Mouse (Mus musculus): ENCODE data around the gene Scn3a.

The Scn3a gene

DNA sequence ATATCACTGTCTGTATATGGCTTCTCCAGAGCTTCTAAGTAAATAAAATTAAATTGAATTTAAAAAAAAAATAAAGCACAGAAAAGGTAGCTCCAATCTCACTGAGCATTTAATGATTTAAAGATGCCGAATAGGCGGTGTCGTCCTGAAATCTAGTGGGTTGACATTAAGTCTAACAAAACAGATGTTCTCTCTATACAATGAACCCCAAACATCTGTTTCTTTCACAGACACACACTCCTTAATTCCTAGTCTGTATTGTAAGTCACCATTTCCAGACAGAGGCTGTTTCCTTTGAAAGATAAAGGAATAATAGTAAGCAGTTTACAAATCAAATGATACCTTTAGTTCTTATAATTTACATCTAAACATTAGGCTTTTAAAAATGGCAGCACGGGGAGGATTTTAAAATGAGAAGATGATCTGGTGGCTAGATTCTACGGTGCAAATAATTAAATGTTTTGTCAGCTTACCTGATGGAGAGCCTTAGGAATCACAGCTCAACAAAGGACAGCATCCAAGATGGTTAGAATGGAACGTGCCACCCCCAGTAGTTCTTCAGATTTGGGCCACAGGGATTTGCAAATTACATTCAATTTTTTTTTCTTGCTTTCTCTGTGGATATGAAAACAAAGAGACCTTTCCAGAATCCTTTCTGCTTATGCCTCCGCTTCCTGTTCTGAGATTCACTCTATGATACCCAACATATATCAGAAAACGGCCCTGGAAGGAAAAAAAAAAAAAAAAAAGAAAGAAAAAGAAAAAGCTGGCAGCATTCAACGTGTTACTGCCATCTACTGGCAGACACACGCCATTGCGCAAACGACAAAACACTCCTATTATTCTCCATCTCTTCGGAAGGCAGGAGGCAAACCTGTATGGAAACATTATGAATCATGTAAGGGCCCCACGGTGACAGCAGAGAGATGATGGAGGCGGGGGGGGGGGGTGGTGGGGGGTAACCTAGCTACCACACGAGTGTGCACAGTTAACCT, at the start of gene Scn3a:
Gene Scn3a (minus strand): TSS at position 835 of the 995 bp plus-strand sequence.
- peak; percentile 78 for DNase-seq (ENCODE audit: low read depth, low spot score)

DNA sequence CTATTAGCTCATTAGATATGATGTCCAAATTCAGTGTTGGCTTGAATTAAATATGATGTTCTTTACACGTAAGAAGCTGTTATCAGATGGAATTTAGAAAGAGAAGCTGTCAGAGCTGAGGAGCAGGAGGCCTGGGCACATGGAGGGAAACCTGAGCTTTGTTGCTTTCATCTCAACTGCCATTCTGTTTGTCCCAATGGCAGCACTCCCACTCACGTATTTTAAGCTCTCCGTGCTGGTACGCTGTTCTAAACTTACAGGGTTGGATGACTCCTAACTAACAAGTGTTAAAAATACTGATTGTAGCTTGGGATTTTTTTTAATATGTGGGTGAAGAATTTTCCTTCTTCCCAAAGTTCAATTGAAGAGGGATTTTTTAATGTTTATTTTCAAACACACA, 44.5 kb upstream of the Scn3a start:
- DNase-seq (ENCODE audit: low read depth, low spot score): peak; percentile 63

DNA sequence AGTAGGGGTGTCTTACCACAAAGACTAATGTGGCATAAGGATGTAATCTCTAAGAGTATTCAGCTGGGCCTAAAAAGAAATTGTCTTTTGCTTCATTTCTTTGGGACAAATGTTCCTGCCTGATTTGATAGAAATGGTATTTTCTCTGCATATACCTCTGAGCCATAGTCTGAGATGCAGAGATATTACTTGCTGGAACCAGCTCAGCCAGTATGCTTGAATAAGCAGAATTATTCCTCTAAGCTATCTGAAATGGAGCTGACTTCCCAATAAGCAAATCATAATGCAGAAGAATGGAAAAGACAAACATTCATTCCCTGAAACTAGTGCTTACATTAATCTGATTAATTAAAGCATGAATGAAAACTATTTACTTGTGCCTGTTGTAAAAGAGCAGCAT, 40.4 kb upstream of the Scn3a start:
- DNase-seq (ENCODE audit: low read depth, low spot score): no peak

DNA sequence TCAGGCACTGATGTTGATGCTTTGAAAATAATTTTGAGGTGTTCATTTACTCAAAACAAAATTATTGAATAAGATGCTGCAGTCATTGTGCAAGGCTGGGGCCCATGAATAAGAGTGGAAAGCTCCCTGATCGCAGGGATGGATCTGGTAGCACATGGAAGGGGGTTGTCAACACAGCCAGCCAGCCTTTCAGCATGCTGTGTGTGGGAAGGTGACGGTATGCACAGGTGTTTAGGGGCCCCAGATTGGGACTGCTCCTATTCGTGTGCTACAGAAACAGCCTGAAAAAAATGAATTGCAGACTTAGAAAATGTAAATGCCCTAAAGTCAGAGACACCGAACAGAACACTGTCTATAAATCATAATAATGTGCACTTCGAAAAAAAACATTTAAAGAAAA, 20.3 kb upstream of the Scn3a start:
- DNase-seq (ENCODE audit: low read depth, low spot score): peak; percentile 79

DNA sequence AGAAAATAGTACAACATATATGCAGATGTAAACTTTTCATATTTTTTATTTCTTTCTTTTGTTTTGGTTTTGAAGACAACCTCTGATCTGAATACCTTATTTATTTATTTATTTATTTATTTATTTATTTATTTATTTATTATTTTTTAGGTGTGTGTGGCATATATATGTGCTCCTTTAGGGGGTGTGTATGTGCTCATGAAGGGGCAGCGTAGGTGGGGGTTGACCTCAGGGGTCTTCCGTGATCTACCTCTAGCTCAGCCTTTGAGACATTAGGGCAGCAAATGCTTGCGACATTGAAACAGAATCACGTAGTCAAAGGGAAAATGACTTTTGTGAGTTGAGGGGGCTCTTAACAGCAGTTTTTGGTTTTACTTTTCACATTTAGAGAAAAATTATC, 498 bp upstream of the Scn3a start:
- no peak for DNase-seq (ENCODE audit: low read depth, low spot score)

DNA sequence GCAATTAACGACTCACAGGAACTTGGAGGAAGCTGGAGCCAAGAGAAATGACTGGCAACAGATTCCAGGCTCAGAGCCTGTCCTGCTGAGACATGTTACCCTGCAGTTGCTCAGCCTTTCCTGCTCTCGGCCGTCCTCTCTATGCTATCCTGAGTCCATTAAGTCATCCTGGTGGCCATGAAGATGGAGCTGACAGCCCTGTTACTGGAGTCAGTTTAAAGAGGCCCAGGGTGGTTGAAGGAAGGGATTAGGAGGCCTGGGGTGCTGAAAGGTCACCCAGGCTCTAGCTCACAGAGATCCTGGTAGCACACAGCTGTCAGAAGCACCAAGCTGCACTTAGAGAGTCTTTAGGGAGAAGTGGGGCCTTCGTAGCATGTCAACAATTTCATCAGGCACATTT, 3.5 kb downstream of the Scn3a start:
- DNase-seq (ENCODE audit: low read depth, low spot score): no peak

DNA sequence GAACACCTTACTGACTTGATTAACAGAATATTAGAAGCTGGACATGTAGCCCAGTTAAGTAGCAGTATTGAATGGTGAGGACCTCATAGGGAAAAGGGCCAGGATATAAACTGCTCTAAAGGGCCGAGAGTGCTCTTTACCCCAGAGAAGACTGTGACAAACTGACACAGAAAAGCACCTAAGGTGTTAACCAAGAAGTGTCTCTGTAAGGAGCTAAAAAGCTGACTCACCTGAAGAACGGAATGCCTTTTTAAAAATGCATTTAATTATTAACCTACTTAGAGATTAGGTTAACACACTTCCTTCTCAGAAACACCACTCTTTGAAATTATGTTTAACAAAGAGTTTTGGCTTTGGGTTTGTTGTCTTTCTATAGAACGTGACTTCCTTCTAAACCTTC, 9.7 kb downstream of the Scn3a start:
- DNase-seq (ENCODE audit: low read depth, low spot score): no peak

DNA sequence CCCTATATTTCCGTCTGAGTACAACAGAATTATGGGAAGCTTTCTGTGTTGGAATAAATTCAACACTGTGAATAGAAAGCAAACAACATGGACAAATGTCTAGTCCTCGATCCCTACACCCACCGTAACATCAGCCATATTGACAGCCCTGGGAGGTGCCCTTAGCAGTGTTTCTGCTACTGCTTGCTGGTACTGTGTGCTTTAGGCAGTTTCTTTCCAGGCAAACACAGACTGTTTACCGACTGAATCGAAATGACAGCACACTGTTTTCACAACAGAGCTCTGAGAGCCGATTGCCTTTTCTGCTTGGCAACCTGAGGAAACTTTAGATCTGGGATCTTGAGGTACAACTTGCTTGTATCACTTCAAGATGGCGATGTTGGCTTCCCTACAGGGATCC, 12.8 kb downstream of the Scn3a start:
- no peak for DNase-seq (ENCODE audit: low read depth, low spot score)

DNA sequence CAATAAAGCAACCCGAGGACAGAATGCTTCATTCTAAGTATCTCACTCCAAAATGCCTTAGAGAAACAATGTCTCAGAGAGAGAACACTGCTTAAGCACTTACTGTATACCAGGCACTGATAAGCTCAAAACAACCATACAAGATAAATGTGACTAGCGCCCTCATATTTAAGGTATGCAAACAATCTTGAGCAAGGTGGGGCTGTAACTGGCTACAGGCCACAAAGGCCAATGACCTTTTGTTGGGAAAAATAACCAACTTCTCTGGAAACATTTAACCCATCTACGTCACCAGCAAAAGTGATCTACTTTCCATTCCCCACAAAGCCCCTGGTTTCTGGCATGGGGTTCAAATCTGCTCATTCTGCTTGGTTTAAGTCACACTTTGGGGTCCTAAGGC, 14.0 kb downstream of the Scn3a start:
- no peak for DNase-seq (ENCODE audit: low read depth, low spot score)

DNA sequence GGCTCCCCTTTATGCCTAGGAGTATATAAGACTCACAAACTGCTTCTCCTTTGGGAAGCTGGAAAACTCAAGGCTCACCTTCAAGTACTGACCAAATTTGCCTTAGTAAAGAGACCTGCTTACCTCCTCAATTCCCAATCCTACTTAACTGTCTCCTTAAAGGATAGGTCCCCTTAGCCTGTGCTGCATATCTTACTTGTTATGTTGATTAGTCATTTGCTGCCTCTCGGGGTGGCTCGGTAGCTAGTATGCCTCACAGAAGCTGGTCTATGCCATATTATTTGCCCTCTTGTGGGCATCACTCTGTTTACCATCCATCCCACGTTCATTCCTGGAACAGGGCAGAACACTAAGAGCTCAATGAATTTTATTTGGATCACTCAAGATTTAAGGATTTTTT, 14.7 kb downstream of the Scn3a start:
- no peak for DNase-seq (ENCODE audit: low read depth, low spot score)

DNA sequence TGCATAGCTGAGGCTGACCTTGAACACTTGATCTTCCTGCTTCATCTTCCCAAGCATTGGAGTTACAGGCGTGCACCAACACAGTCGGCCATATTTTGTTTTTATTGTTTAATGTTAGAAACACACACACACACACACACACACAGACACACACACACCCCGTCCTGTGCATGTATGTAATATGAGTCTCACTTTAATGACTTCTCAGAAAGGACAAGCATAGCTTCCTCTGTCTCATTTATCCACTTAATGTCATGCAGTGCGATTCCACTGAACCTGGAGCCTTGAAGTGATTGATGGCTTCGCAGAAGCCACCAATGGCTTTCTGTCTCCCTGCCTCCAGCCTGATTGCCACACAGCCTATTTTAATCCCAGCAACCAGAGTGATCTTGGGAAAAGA, 15.2 kb downstream of the Scn3a start:
- peak; percentile 66 for DNase-seq (ENCODE audit: low read depth, low spot score)

DNA sequence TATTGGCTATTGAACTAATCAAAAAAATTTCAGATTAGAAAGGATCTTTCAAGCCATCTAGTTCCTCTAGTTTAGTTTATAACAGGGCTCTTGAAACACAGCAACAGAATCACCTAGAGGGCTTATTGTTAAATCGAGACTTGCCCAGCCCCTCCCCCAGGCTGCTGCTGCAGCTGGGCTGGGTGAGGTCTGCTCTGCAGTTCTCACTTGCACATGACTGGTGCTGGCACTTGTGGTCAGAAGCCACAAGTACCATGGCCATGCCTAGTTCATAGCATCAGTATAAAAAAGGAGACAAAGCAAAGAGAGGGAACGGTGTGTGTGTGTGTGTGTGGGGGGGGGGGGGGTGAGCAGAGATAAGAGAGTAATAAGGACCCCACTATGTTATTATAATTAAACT, 15.7 kb downstream of the Scn3a start:
- DNase-seq (ENCODE audit: low read depth, low spot score): no peak

DNA sequence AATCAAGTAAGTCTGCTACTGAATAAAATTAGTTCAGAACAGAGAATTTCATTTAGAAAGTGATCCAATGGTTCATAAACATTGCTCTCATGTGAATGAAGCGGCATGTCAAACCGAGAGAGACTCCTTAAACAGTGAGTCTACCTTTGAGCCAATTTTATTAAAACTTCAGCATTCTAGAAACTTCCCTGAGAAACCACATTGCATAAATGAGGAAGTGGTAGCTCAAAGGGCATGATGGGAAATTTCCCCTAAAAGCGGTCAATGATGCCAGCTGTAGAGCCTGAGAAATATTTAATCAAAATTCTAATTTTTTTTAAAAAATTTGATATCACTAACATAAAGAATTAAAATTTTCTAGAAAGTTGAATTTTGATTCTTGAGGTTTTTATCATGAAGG, 16.9 kb downstream of the Scn3a start:
- no peak for DNase-seq (ENCODE audit: low read depth, low spot score)

DNA sequence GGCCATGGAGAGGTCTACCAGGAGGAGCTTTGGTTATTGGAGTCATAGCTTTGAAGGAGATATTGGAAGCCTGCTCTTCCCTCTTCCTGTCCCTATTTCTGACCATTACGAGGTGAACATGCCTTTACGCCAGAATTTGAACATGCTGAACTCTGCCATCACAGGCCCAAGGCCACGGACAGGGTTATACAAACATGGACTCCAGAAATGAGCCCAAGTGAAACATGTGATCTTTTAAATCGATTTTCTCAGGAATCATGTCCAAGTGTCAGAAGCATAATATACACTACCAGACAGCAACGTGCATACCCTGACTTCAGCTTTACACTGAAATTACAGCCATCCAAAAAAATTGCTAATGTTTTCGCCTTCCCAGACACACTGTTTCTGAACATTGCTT, 18.8 kb downstream of the Scn3a start:
- no peak for DNase-seq (ENCODE audit: low read depth, low spot score)

DNA sequence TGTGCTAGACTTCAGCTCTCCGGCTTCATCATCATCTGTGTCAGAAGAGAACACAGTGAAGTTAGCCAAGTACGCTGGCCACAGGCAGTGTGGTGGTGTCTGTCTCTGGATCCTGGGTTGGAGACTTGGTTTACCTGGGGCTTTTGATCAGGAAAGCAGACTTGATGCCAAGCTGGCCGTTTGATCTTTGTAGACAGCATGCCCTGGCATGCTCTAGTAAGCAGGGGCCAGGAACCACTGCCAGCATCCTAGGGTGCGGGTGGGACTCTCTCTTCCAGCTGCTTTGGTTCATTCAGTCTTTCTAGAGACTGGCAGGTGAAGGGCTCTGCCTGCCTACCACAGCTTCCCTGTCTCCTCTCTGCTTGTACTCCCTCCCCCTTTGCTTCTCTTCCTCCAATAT, 20.1 kb downstream of the Scn3a start:
- no peak for DNase-seq (ENCODE audit: low read depth, low spot score)

DNA sequence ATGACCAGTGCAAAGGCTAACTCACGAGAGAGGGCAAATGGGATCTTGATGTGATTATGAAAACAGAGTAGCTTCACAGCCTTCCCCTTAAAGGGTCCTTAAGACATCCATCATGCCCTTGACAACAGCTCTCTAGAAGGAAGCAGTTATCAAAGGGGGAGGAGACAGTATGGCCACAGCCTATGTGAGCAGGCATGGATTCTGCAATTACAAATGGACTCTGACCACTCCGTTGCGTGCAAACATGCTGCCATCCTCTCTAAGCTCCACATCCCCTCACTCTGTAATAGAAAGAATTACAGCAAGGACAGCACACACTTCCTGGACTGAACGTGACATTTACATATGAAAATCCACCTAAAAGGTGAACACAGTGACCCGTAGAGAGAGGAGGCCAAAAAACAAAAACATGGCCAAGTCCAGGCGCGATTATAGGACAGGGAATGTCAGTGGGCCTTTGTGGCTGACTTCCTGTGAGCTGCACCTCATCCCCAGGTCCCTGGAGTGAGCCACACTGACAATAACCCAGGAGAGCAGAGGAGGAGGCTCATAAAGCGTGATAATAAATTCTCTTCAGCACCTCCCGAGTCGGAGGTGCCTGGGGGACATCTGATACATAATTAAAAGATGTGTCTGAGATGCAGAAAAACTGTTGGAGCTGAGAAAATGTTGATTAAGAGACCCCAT, 24.4 kb downstream of the Scn3a start:
- no peak for DNase-seq (ENCODE audit: low read depth, low spot score)

DNA sequence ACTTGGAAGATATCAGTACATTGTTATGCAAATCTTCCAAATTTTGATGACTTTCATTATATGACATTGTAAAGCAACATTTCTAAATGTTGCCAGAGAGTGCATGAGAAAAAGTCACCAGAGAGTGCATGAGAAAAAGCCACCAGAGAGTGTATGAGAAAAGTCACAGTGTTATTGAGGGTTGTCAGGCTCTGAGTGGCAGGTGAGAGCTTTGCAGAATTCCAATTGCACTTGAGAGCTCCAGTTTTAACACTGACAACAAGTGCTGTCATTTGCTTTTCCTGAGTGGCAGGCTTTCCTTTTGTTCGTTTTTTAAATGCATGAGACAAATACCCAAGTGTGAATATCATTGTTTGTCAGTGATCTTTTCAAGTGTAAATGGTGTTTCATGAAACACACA, 25.6 kb downstream of the Scn3a start:
- no peak for DNase-seq (ENCODE audit: low read depth, low spot score)

DNA sequence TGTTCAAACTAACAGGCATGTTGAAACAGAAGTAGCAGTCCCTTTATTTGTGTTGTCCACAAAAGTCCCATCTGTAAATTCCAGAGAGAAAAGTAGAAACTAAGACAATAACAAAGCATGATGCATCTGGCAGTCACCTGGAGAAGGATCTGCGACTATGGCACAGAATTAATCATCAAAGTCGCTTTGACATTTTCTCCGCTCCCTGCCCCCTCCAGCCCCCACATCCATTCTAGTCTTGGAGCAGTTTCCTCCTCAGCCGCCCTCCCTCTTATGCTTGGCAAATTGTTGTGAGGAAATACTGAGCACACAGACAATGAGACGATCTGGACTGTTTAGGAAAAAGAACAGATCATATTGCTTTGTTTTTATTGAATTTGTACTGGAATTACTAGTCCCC, 29.0 kb downstream of the Scn3a start:
- peak; percentile 56 for DNase-seq (ENCODE audit: low read depth, low spot score)

DNA sequence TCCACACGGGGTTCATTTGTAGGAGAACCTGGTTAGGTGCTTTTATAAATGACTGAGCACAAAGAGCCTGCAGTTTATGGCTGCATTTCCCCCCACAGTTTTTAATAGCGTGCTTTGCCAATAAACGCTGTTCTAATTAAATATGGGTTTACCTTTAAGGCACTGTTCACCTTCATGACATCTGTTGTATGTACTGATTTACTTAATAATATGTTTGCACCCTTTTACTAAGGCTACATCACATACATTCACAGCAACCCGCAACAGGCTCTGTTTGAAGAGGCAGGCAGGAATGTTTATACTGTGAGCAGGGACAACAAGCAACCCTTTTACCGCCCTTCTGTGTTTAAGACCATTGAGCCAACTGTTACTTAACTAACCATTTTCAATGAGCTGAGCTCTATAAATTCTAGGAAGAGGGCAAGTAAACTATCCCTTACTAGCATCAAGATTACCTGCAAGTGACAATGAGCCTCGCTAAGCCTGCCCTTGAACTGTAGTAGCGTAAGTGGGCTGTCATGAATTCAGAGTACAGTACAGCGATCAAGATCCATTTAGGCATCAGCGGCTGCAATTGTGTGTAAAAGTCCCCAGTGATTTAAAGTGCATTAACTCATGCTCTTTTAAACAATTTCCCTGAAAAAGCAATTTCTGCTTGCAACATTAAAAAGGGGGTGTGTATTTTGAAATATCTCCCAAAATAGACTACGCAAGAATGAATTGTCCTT, 35.1 kb downstream of the Scn3a start:
- no peak for DNase-seq (ENCODE audit: low read depth, low spot score)

DNA sequence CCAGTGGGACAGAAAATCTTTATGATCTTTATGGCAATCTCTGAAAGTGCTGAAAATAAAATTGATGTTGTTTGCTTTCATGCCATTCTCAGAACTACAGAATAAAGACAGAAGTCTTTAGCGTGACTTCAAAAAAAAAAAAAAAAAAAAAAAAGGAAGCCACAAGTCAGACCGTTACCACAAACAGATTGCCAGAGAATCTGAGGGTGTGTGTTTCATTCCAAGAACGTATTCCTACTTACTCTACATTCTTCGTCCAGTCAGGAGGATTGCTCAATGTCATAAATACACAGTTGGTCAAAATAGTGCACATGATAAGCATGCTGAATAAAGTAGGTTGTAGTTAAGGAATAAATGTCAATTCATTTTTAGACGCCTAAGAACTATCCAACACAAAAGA, 38.3 kb downstream of the Scn3a start:
- no peak for DNase-seq (ENCODE audit: low read depth, low spot score)

DNA sequence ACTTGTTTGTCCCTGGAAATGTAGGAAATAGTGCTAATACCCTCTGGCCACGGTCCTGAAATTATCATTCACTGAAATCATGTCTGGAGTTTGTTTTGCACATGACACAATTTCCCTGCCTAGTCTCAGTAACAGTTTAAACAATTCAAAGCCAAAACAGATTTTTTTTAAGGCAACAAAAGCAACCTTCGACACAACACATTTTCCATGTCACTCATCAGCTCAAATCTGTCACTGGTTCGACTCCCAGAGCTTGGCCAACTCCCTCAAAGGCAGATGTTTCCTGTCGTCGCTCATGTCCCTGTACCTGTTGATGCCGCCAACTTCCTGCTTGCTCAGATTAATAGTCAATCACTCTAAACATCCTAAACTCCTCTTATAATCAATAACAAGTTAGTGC, 50.7 kb downstream of the Scn3a start:
- no peak for DNase-seq (ENCODE audit: low read depth, low spot score)

DNA sequence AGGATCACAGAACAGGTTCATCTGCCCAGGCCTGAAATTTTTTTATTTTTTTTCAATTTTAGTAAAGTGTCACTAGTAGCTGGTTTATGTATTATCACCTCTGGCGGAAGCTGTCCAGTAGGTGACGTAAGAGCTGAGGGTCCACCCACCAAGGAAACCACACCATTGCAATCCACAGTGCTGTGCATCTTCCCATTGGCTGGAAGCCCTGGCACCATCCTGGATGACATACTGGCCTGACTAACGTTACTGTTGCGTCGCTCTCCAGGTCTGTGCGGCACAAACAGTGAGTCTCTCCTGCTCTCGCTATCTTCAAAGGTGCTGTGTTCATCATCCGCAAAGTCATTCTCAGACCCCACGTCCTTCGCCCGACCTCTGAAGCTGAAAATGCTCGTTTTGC, 59.2 kb downstream of the Scn3a start:
- no peak for DNase-seq (ENCODE audit: low read depth, low spot score)
